Mouse (Mus musculus) forebrain, embryonic 15.5 days (tissue): ENCODE data around the gene Actb. TPM values are rescaled to one million over a fixed set of nuclear protein-coding genes. Genes with fewer than 3 reads are reported as not detected.

Source experiments
- ATAC-seq: fragments of 200-750 bp; cut with Nextera tagmentation; replicated peaks from 2 replicates; pipeline ENCODE4 v1.8.0; 2017; ENCODE audit warnings: mild to moderate bottlenecking, moderate TSS enrichment, moderate library complexity
- H3K27ac ChIP-seq: fragments of 300-500 bp; sonication (generic); replicated peaks from 2 replicates; pipeline ENCODE4 v1.5.1; 2015; ENCODE audit warnings: mild to moderate bottlenecking, inconsistent platforms
- H3K27me3 ChIP-seq: fragments of 300-500 bp; sonication (generic); 2 replicates; pipeline ENCODE4 v1.6.1; 2015; ENCODE audit warnings: inconsistent platforms
- H3K36me3 ChIP-seq: fragments of 300-500 bp; sonication (generic); 2 replicates; pipeline ENCODE4 v1.6.1; 2015; ENCODE audit warnings: mild to moderate bottlenecking, inconsistent platforms
- H3K4me1 ChIP-seq: fragments of 300-500 bp; sonication (generic); 2 replicates; pipeline ENCODE4 v1.6.1; 2015; ENCODE audit warnings: inconsistent platforms
- H3K4me2 ChIP-seq: fragments of 300-500 bp; sonication (generic); replicated peaks from 2 replicates; pipeline ENCODE4 v1.6.1; 2015; ENCODE audit warnings: mild to moderate bottlenecking, inconsistent platforms
- H3K4me3 ChIP-seq: fragments of 300-500 bp; sonication (generic); 2 replicates; pipeline ENCODE4 v1.5.1; 2015; ENCODE audit warnings: mild to moderate bottlenecking, inconsistent platforms
- H3K9ac ChIP-seq: fragments of 300-500 bp; sonication (generic); replicated peaks from 2 replicates; pipeline ENCODE4 v1.6.1; 2015; ENCODE audit warnings: mild to moderate bottlenecking, inconsistent platforms
- H3K9me3 ChIP-seq: fragments of 300-500 bp; sonication (generic); 2 replicates; pipeline ENCODE4 v1.6.1; 2016; ENCODE audit warnings: inconsistent platforms
- WGBS: fragments of 180-500 bp; shearing (Covaris S2); methylation state at CpG from one replicate; pipeline ENCODE4 v1.1.7; 2015; ENCODE audit warnings: mixed read lengths; 5-methylcytosine and 5-hydroxymethylcytosine counted together
- polyA plus RNA-seq: library from polyadenylated mRNA; unstranded; fragments of >200 nt; fragmentation: Nextera tagmentation; extraction: Ambion mirVana; gene quantifications from 2 replicates; pipeline ENCODE4 v1.2.1, GENCODE M21; 2015

The Actb gene
- polyA plus RNA-seq, 1 experiment from 2014 or later: 16,767 TPM

- peak overlapping the region; percentile 100 for H3K27ac ChIP-seq
- no peaks in the 10 kb centered on the region for H3K9me3 ChIP-seq
- peak overlapping the region; percentile 96 for H3K4me3 ChIP-seq
- H3K9ac ChIP-seq: peak overlapping the region; percentile 100
- peak; percentile 88 for ATAC-seq
- 1% methylated on average over 76 of the region's 84 CpGs for WGBS
- H3K36me3 ChIP-seq: peaks cover 44% of the 10 kb centered on the region
- H3K4me2 ChIP-seq: peak overlapping the region; percentile 67
- H3K4me1 ChIP-seq: peaks cover 54% of the 10 kb centered on the region
- H3K27me3 ChIP-seq: no peaks in the 10 kb centered on the region
Observed at GRCm38 (mm10) chr5:142905725-142906531, 626 bp downstream of the Actb start.

GRCm38 (mm10) chr5:142905038-142905695, 1.4 kb downstream of the Actb start:
- 3% methylated on average over 27 of the region's 27 CpGs for WGBS
- H3K9me3 ChIP-seq: no peaks in the 10 kb centered on the region
- H3K27me3 ChIP-seq: no peaks in the 10 kb centered on the region
- H3K4me2 ChIP-seq: peak overlapping the region; percentile 67
- H3K27ac ChIP-seq: peak overlapping the region; percentile 100
- no peak; the same call in 1 of the 2 replicates for ATAC-seq
- peaks cover 50% of the 10 kb centered on the region for H3K36me3 ChIP-seq
- H3K9ac ChIP-seq: peak overlapping the region; percentile 100
- H3K4me3 ChIP-seq: peak overlapping the region; percentile 96
- H3K4me1 ChIP-seq: peaks cover 54% of the 10 kb centered on the region

- Histone ChIP-seq H3K4me2 (peak overlapping the region; percentile 67), H3K27me3 (no peaks in the 10 kb centered on the region), H3K9ac (peak overlapping the region; percentile 100), H3K27ac (peak overlapping the region; percentile 100), H3K36me3 (peaks cover 58% of the 10 kb centered on the region), H3K4me1 (peaks cover 54% of the 10 kb centered on the region), H3K4me3 (peak overlapping the region; percentile 96), H3K9me3 (no peaks in the 10 kb centered on the region)
- 80% methylated on average over 19 of the region's 19 CpGs for WGBS
- no peak for ATAC-seq
Observed at GRCm38 (mm10) chr5:142904208-142905037, 2.1 kb downstream of the Actb start.

- H3K9me3 ChIP-seq: no peaks in the 10 kb centered on the region
- H3K27me3 ChIP-seq: no peaks in the 10 kb centered on the region
- H3K4me1 ChIP-seq: peaks cover 50% of the 10 kb centered on the region
- H3K4me3 ChIP-seq: peak overlapping the region; percentile 96
- 79% methylated on average over 14 of the region's 14 CpGs for WGBS
- H3K27ac ChIP-seq: peak overlapping the region; percentile 100
- H3K36me3 ChIP-seq: peaks cover 62% of the 10 kb centered on the region
- H3K4me2 ChIP-seq: peak overlapping the region; percentile 67
- H3K9ac ChIP-seq: peak overlapping the region; percentile 100
- ATAC-seq: no peak
Observed at GRCm38 (mm10) chr5:142903470-142904207, 2.9 kb downstream of the Actb start.

- peaks cover 62% of the 10 kb centered on the region for H3K36me3 ChIP-seq
Observed at GRCm38 (mm10) chr5:142902506-142903314, 3.8 kb downstream of the Actb start.

GRCm38 (mm10) chr5:142901846-142902505, 4.6 kb downstream of the Actb start:
- Histone ChIP-seq H3K27ac (peak overlapping the region; percentile 49), H3K9ac (no peak overlapping the region), H3K4me2 (no peak overlapping the region), H3K4me3 (no peak overlapping the region), H3K27me3 (no peaks in the 10 kb centered on the region), H3K36me3 (peaks cover 62% of the 10 kb centered on the region), H3K9me3 (no peaks in the 10 kb centered on the region), H3K4me1 (peaks cover 35% of the 10 kb centered on the region)
- ATAC-seq: no peak
- 71% methylated on average over 4 of the region's 4 CpGs for WGBS

More at GRCm38 (mm10) chr5:142902506-142903314, 3.8 kb downstream of the Actb start:
- H3K4me1 ChIP-seq: peaks cover 43% of the 10 kb centered on the region
- H3K9me3 ChIP-seq: no peaks in the 10 kb centered on the region
- peak overlapping the region; percentile 49 for H3K27ac ChIP-seq
- WGBS: 56% methylated on average over 5 of the region's 5 CpGs
- H3K4me2 ChIP-seq: peak overlapping the region; percentile 31
- H3K27me3 ChIP-seq: no peaks in the 10 kb centered on the region
- peak overlapping the region; percentile 13 for H3K4me3 ChIP-seq
- H3K9ac ChIP-seq: 0 out of 2 replicates have a peak overlapping the region, but pooled peaks have one; percentile 6
- ATAC-seq: no peak

- Histone ChIP-seq H3K27ac (peak overlapping the region; percentile 49), H3K4me1 (peaks cover 34% of the 10 kb centered on the region), H3K36me3 (peaks cover 62% of the 10 kb centered on the region), H3K4me3 (no peak overlapping the region), H3K9ac (no peak overlapping the region), H3K9me3 (no peaks in the 10 kb centered on the region), H3K4me2 (no peak overlapping the region), H3K27me3 (no peaks in the 10 kb centered on the region)
- 80% methylated on average over 7 of the region's 7 CpGs for WGBS
- no peak for ATAC-seq
Observed at GRCm38 (mm10) chr5:142901355-142901802, 5.2 kb downstream of the Actb start.

- no peak for ATAC-seq
- Histone ChIP-seq H3K4me1 (peaks cover 36% of the 10 kb centered on the region), H3K27ac (peak overlapping the region; percentile 49), H3K9ac (no peak overlapping the region), H3K27me3 (no peaks in the 10 kb centered on the region), H3K9me3 (no peaks in the 10 kb centered on the region), H3K36me3 (peaks cover 62% of the 10 kb centered on the region), H3K4me3 (no peak overlapping the region), H3K4me2 (no peak overlapping the region)
- WGBS: 76% methylated on average over 7 of the region's 7 CpGs
Observed at GRCm38 (mm10) chr5:142900651-142901050, 5.9 kb downstream of the Actb start.

GRCm38 (mm10) chr5:142899932-142900533, 6.5 kb downstream of the Actb start:
- Histone ChIP-seq H3K4me3 (no peak overlapping the region), H3K9ac (no peak overlapping the region), H3K27me3 (no peaks in the 10 kb centered on the region), H3K4me2 (no peak overlapping the region), H3K36me3 (peaks cover 57% of the 10 kb centered on the region), H3K27ac (no peak overlapping the region), H3K9me3 (no peaks in the 10 kb centered on the region), H3K4me1 (peaks cover 40% of the 10 kb centered on the region)
- WGBS: 86% methylated on average over 5 of the region's 5 CpGs
- ATAC-seq: no peak

- Histone ChIP-seq H3K9me3 (no peaks in the 10 kb centered on the region), H3K36me3 (peaks cover 48% of the 10 kb centered on the region), H3K27ac (no peak overlapping the region), H3K9ac (no peak overlapping the region), H3K4me1 (peaks cover 36% of the 10 kb centered on the region), H3K4me2 (no peak overlapping the region), H3K4me3 (no peak overlapping the region), H3K27me3 (no peaks in the 10 kb centered on the region)
- no peak for ATAC-seq
- 88% methylated on average over 9 of the region's 9 CpGs for WGBS
Observed at GRCm38 (mm10) chr5:142899057-142899601, 7.4 kb downstream of the Actb start.
